Mouse (Mus musculus) right cerebral cortex, postnatal 10 days (tissue): ENCODE data around the gene Gm13287.
"Not testable (repeated sequence)": the region's sequence is repeated elsewhere in the genome, so short reads cannot be mapped to it uniquely, and the experiment has no call there.

Source experiments
- DNase-seq, 2 experiments: peaks; one replicate each; pipeline ENCODE4 v3.0.0; 2021; ENCODE audit warnings: low spot score in 2 of 2

The Gm13287 gene

GRCm38 (mm10) chr4:88797097-88797496 lies 6.0 kb upstream of the Gm13287 start, which contains the start of gene Gm13279:
Gene Gm13279 (plus strand): TSS chr4:88797397.
- DNase-seq: not testable (repeated sequence)

GRCm38 (mm10) chr4:88799365-88799764 lies 3.7 kb upstream of the Gm13287 start, which contains the start of gene Gm13285:
Gene Gm13285 (plus strand): TSS chr4:88799665.
- DNase-seq: not testable (repeated sequence)

GRCm38 (mm10) chr4:88805231-88805630 lies 2.2 kb downstream of the Gm13287 start, which contains the start of gene Gm13288:
Gene Gm13288 (plus strand): TSS chr4:88805531.
- DNase-seq: not testable (repeated sequence)

- not testable (repeated sequence) for DNase-seq
These were observed 2.7 kb downstream of the Gm13287 start for GRCm38 (mm10) chr4:88805761-88806160.

GRCm38 (mm10) chr4:88815928-88816327 lies 12.9 kb downstream of the Gm13287 start, which contains the start of gene Ifna7:
Gene Ifna7 (plus strand): TSS chr4:88816228.
- no peak for DNase-seq

GRCm38 (mm10) chr4:88819659-88820058 lies 16.6 kb downstream of the Gm13287 start, which contains the start of gene Ifna11:
Gene Ifna11 (plus strand): TSS chr4:88819959.
- DNase-seq: no peak

GRCm38 (mm10) chr4:88822995-88823394 lies 19.9 kb downstream of the Gm13287 start:
- peak in 1 of 2 experiments; percentile 32 for DNase-seq

- DNase-seq: not testable (repeated sequence)
These were observed 24.1 kb downstream of the Gm13287 start, which contains the start of gene Ifna6 for GRCm38 (mm10) chr4:88827116-88827515. Gene Ifna6 (plus strand): TSS chr4:88827416.

GRCm38 (mm10) chr4:88830523-88830922 lies 27.5 kb downstream of the Gm13287 start:
- peak; percentile 35 to 56 for DNase-seq

GRCm38 (mm10) chr4:88835225-88835624 lies 32.2 kb downstream of the Gm13287 start, which contains the start of gene Ifna5:
Gene Ifna5 (plus strand): TSS chr4:88835525.
- DNase-seq: not testable (repeated sequence)

- no peak for DNase-seq
These were observed 35.8 kb downstream of the Gm13287 start for GRCm38 (mm10) chr4:88838828-88839227.

GRCm38 (mm10) chr4:88840058-88840457 lies 37.0 kb downstream of the Gm13287 start:
- no peak for DNase-seq

- no peak for DNase-seq
These were observed 38.4 kb downstream of the Gm13287 start, which contains the start of gene Ifna4 for GRCm38 (mm10) chr4:88841438-88841911. Gene Ifna4 (plus strand): TSS chr4:88841861.

- DNase-seq: no peak
These were observed 42.3 kb downstream of the Gm13287 start for GRCm38 (mm10) chr4:88845334-88845733.

GRCm38 (mm10) chr4:88849698-88850097 lies 46.6 kb downstream of the Gm13287 start, which contains the start of gene Ifna1:
Gene Ifna1 (plus strand): TSS chr4:88850087.
- DNase-seq: no peak

- DNase-seq: no peak
These were observed 48.1 kb downstream of the Gm13287 start for GRCm38 (mm10) chr4:88851026-88851763.
